Mouse (Mus musculus) E14TG2a.4 (cell line): ENCODE data around the gene Efcab8.
"Not testable (repeated sequence)": the region's sequence is repeated elsewhere in the genome, so short reads cannot be mapped to it uniquely, and the experiment has no call there.

Experiments used
- H3K27me3 ChIP-seq: 2 replicates; pipeline ENCODE4 v1.6.1; 2014; ENCODE audit warnings: low read length, control low read depth; ENCODE audit not compliant: insufficient read depth
- H3K36me3 ChIP-seq: 2 replicates; pipeline ENCODE4 v1.6.1; 2014; ENCODE audit warnings: low read length, control low read depth; ENCODE audit not compliant: insufficient read depth
- H3K4me1 ChIP-seq: replicated peaks from 2 replicates; pipeline ENCODE4 v1.6.1; 2014; ENCODE audit warnings: low read depth, low read length, control low read depth
- H3K4me3 ChIP-seq: replicated peaks from 2 replicates; pipeline ENCODE4 v1.5.1; 2014; ENCODE audit warnings: mild to moderate bottlenecking, low read length
- H3K9me3 ChIP-seq: 2 replicates; pipeline ENCODE4 v1.6.1; 2014; ENCODE audit warnings: low read length, control low read depth
- CTCF ChIP-seq: conservative IDR thresholded peaks from 2 replicates; pipeline ENCODE4 v1.5.1; 2014; ENCODE audit warnings: low read length
- NANOG ChIP-seq: IDR thresholded peaks from 2 replicates; pipeline ENCODE4 v1.6.1; 2014; ENCODE audit warnings: borderline replicate concordance, low read length, mixed read lengths
- POU5F1 ChIP-seq: IDR thresholded peaks from 2 replicates; pipeline ENCODE4 v1.6.1; 2014; ENCODE audit warnings: low read length, borderline replicate concordance

Efcab8 gene

DNA sequence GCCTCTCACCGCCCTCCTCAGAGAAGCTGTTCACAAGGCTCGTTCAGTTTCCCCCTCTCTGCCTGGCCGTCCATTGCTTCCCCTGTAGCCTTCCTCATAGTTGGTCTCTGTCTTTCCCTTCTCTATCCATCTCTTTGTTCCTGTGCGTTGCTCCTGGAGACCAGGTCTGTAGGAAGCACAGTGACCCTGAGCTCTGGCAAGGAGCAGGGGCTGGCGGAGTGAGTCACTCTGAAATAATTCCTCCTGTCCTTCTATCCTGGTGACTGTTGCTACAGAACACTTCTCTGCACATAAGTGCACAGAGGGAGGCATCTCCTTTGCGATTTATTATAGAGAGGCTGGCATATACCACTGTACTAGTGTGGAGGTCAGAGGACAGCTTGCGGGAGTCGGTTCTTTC, 28.4 kb downstream of the Efcab8 start:
- H3K4me1 ChIP-seq: peaks cover 5% of the 10 kb centered on the region; the same call in 1 of the 2 replicates
- H3K27me3 ChIP-seq: no peaks in the 10 kb centered on the region
- H3K9me3 ChIP-seq: no peaks in the 10 kb centered on the region
- H3K36me3 ChIP-seq: no peaks in the 10 kb centered on the region
- H3K4me3 ChIP-seq: no peak overlapping the region
- no peak for TF ChIP-seq CTCF
- no peak for TF ChIP-seq POU5F1
- no peak for TF ChIP-seq NANOG

DNA sequence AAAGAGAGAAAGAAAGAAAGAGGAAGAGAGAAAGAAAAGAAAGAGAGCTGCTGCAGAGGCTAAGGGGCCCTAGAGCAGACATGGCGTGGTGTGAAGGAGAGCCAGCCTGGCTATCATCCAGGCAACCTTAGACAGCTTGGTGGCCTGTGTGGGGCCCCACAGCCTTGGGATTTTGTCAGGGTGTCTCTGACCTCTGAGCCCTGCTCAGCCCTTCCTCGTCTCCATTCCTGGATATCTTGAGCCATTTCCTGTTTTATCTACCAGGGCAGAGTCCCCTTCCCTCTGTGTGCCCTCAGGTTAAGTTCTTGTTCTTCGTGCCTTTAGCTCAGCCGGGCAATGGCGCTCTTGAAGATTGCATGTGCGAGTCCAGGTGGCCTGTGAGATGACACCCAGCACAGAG, 29.1 kb downstream of the Efcab8 start:
- TF ChIP-seq NANOG (no peak), CTCF (no peak), POU5F1 (no peak)

DNA sequence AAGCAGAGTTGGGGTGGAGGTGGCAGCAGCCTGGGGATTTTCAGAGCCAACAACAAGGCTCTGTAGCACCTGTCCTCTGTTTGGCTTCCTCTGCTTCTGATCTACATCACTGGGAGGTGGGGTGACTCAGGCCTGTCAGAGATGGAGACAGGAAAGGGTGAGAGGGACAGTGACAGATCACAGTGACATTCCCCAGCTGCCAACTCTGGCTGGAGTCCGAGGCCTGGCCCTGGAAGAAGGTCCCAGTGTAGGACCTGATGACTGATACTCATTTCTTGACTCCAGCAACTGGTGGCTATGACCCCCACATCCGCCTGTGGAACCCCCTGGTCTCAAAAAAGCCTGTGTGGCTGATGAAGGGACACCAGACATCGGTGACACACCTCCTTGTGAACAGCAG, 30.2 kb downstream of the Efcab8 start:
- H3K4me3 ChIP-seq: no peak overlapping the region
- H3K36me3 ChIP-seq: no peaks in the 10 kb centered on the region
- no peaks in the 10 kb centered on the region for H3K9me3 ChIP-seq
- no peak for TF ChIP-seq CTCF
- TF ChIP-seq POU5F1: no peak
- peaks cover 5% of the 10 kb centered on the region; the same call in 1 of the 2 replicates for H3K4me1 ChIP-seq
- peaks cover 5% of the 10 kb centered on the region; the same call in 1 of the 2 replicates for H3K27me3 ChIP-seq

More for the DNA sequence above, 29.1 kb downstream of the Efcab8 start:
- Histone ChIP-seq H3K36me3 (no peaks in the 10 kb centered on the region), H3K4me3 (no peak overlapping the region), H3K27me3 (no peaks in the 10 kb centered on the region), H3K9me3 (no peaks in the 10 kb centered on the region), H3K4me1 (peaks cover 5% of the 10 kb centered on the region; the same call in 1 of the 2 replicates)

DNA sequence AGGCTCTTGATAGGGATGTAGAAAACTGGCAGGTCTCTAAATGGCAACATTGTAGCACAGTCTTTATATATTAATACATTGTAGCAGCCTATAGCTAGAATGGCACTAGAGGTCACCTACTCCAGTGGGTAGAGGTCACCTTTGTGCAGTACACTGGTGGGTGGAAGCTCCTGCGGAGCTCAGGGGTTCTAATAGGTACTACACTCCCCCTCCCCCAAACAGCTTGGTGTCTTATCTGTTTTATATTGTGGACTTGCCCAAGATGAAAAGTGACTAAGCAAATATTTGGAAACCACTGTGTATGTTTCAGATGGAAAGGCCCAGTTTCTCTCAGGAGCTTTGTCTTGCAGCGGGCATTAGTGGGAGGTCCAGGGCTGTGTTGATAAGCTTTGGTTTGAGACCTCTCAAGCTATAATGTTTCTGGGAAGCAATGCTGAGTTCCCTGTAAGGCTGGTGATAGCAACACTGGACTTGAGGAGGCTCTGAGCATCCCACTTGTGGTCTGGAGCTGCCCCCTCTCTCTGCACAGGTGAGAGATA, 42.3 kb downstream of the Efcab8 start:
- no peaks in the 10 kb centered on the region for H3K36me3 ChIP-seq
- no peaks in the 10 kb centered on the region for H3K4me1 ChIP-seq
- H3K27me3 ChIP-seq: peaks cover 20% of the 10 kb centered on the region
- no peaks in the 10 kb centered on the region for H3K9me3 ChIP-seq
- H3K4me3 ChIP-seq: no peak overlapping the region
- no peak for TF ChIP-seq NANOG
- no peak for TF ChIP-seq POU5F1
- TF ChIP-seq CTCF: no peak

DNA sequence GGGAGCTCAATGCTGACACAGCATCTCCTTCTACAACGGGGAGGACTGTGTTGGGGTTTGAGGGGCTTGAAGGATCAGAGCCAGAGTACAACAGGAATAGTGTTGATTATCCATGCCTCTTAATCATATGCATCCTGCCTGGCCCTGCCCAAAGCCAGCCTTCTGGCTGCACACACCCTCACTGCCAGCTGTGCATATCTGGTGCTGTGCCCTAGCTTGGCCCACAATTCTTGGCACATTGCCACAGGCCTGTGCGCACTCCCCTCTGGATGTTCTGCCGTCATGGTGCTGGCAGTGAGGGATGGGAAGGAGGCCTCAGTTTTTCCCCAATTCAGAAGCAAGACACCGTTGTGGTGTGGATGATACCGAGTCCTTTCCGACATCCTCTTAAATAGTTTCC, 44.9 kb downstream of the Efcab8 start:
- Histone ChIP-seq H3K4me3 (no peak overlapping the region), H3K36me3 (no peaks in the 10 kb centered on the region), H3K9me3 (no peaks in the 10 kb centered on the region), H3K27me3 (peaks cover 26% of the 10 kb centered on the region), H3K4me1 (peaks cover 7% of the 10 kb centered on the region)
- TF ChIP-seq NANOG (no peak), CTCF (no peak), POU5F1 (no peak)

DNA sequence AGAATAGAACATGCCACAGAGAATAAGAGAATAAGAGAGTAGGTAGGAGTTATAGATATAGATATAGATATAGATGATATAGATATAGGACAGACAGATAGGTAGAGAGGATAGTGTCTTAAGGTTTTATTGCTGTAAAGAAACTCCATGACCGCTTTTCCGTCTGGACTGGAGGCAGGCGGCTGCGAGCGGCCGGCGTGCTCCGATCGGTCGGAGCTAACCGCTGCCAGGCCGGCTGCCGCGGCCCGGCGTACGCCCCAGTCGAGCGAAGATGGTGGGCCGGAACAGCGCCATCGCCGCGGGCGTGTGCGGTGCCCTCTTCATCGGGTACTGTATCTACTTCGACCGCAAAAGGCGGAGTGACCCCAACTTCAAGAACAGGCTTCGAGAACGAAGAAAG, 46.2 kb downstream of the Efcab8 start:
- H3K27me3 ChIP-seq: peaks cover 26% of the 10 kb centered on the region
- H3K4me3 ChIP-seq, H3K9me3 ChIP-seq, H3K4me1 ChIP-seq, H3K36me3 ChIP-seq: not testable (repeated sequence)

DNA sequence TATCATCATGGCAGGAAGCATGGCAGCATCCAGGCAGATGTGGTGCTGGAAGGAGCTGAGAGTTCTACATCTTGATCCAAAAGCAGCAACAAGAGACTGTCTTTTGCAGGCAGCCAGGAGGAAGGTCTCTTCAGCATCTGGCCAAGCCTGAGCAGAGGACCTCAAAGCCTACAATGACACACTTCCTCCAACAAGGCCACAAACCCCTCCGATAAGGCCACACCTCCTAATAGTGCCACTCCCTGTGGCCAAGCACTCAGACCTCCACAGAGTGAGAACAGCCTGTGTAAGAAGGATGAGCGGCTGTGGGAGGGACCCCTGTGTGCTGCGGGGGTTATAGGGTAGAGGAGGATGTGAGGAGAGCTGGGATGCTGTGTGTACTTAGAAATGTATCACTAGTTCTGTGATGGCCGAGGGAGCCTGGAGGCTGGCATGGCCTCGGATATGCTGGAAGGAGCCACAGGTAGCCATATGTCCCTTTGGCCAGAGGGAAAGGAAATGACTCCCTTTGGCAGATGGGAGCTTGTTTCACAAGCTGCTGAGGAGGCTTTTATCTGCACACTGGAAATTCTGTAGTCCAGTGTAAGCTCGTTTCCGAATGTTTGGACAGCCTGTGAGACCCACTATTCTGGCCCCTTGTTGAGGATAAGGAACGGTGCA, 47.6 kb downstream of the Efcab8 start:
- no peak for TF ChIP-seq CTCF
- no peak for TF ChIP-seq POU5F1
- no peak for TF ChIP-seq NANOG
- H3K36me3 ChIP-seq: no peaks in the 10 kb centered on the region

DNA sequence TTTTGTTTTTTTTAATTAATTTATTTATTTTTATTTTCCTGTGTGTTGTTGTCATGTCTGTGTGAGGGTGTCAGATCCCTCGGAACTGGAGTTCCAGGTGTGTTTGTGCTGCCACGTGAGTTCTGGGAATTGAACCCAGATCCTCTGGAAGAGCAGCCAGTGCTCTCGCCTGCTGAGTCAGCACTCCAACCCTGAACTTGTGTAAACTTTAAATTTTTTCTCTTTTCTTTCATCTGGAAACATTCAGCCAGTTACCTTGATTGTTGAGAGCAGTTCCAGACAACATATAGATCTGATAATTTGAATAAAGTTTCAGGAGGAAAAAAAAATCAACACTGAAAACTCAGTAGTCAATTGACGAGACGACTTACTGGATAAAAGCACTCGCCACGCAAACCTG, 49.0 kb downstream of the Efcab8 start:
- Histone ChIP-seq H3K4me1 (peaks cover 7% of the 10 kb centered on the region), H3K36me3 (no peaks in the 10 kb centered on the region), H3K4me3 (no peak overlapping the region), H3K9me3 (no peaks in the 10 kb centered on the region), H3K27me3 (peaks cover 17% of the 10 kb centered on the region)
- TF ChIP-seq CTCF (no peak), NANOG (no peak), POU5F1 (no peak)

More for the DNA sequence above, 47.6 kb downstream of the Efcab8 start:
- peaks cover 24% of the 10 kb centered on the region for H3K27me3 ChIP-seq
- H3K9me3 ChIP-seq: no peaks in the 10 kb centered on the region
- H3K4me1 ChIP-seq: peaks cover 7% of the 10 kb centered on the region
- no peak overlapping the region for H3K4me3 ChIP-seq

DNA sequence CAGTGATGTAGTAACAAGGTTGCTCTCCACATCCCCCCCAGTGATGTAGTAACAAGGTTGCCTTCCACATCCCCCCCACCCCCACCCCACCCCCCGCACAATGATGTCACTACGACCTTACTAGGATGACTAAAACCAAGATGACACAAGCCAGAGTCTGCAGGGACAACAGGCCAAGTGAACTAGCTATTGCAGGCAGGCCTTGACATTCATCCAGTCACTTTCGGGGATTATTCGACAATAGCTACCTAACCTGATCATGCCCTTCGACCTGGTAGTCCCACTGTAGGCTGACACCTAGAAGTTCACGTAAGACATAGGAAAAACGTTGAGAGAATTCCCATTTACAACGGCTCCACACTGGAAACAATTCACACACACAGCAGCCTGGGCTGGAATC, 53.6 kb downstream of the Efcab8 start:
- Histone ChIP-seq H3K9me3 (no peaks in the 10 kb centered on the region), H3K36me3 (no peaks in the 10 kb centered on the region), H3K4me1 (no peaks in the 10 kb centered on the region), H3K4me3 (no peak overlapping the region), H3K27me3 (no peaks in the 10 kb centered on the region; the same call in 1 of the 2 replicates)
- TF ChIP-seq POU5F1: no peak
- TF ChIP-seq NANOG: no peak
- no peak for TF ChIP-seq CTCF
